Mouse (Mus musculus) small intestine, adult 2 months (tissue): ENCODE data around the gene Slc47a2. TPM values are rescaled to one million over a fixed set of nuclear protein-coding genes. Genes with fewer than 3 reads are reported as not detected.
A peak's percentile ranks its signal among the peaks of the same experiment; 100 is the strongest.

Experiments
- H3K27ac ChIP-seq: fragments of 200-500 bp; 2 replicates; pipeline ENCODE4 v1.5.1; 2012; ENCODE audit warnings: low read depth, low read length, control low read depth, inconsistent platforms; ENCODE audit not compliant: insufficient read depth
- H3K27me3 ChIP-seq: fragments of 200-500 bp; 2 replicates; pipeline ENCODE4 v1.6.1; 2012; ENCODE audit warnings: mild to moderate bottlenecking, moderate library complexity, low read length, inconsistent platforms; ENCODE audit not compliant: control insufficient read depth, insufficient read depth
- H3K36me3 ChIP-seq: fragments of 200-500 bp; 2 replicates; pipeline ENCODE4 v1.6.1; 2012; ENCODE audit warnings: mild to moderate bottlenecking, low read length, control low read depth, inconsistent platforms; ENCODE audit not compliant: control insufficient read depth, insufficient read depth
- H3K4me1 ChIP-seq: fragments of 200-500 bp; 2 replicates; pipeline ENCODE4 v1.6.1; 2012; ENCODE audit warnings: low read length, inconsistent platforms, mixed read lengths; ENCODE audit not compliant: control insufficient read depth, insufficient read depth, insufficient read length
- H3K4me3 ChIP-seq: fragments of 200-500 bp; 2 replicates; pipeline ENCODE4 v1.5.1; 2012; ENCODE audit warnings: low read depth, mild to moderate bottlenecking, control low read depth, inconsistent platforms, low read length, moderate library complexity
- CTCF ChIP-seq: fragments of 200-500 bp; IDR thresholded peaks from 2 replicates; pipeline ENCODE4 v1.5.1; 2012; ENCODE audit warnings: low read depth, mild to moderate bottlenecking, control low read depth, inconsistent platforms, low read length, moderate library complexity, mixed read lengths; ENCODE audit not compliant: insufficient replicate concordance, insufficient read length; ENCODE audit errors: extremely low read depth
- POLR2A ChIP-seq: fragments of 200-500 bp; IDR thresholded peaks from 2 replicates; pipeline ENCODE4 v1.6.1; 2012; ENCODE audit warnings: low read depth, mild to moderate bottlenecking, control low read depth, inconsistent platforms, low read length, moderate library complexity
- WGBS: fragments of 180-500 bp; shearing (Covaris S2); methylation state at CpG from one replicate; pipeline ENCODE4 v1.1.7; 2018; 5-methylcytosine and 5-hydroxymethylcytosine counted together
- polyA plus RNA-seq: library from polyadenylated mRNA; depleted of rRNA; stranded (reverse); fragments of >200 nt; gene quantifications from 2 replicates; pipeline ENCODE4 v1.2.3, GENCODE M21; 2012

Gene Slc47a2
- polyA plus RNA-seq, 1 experiment, result not detected

DNA sequence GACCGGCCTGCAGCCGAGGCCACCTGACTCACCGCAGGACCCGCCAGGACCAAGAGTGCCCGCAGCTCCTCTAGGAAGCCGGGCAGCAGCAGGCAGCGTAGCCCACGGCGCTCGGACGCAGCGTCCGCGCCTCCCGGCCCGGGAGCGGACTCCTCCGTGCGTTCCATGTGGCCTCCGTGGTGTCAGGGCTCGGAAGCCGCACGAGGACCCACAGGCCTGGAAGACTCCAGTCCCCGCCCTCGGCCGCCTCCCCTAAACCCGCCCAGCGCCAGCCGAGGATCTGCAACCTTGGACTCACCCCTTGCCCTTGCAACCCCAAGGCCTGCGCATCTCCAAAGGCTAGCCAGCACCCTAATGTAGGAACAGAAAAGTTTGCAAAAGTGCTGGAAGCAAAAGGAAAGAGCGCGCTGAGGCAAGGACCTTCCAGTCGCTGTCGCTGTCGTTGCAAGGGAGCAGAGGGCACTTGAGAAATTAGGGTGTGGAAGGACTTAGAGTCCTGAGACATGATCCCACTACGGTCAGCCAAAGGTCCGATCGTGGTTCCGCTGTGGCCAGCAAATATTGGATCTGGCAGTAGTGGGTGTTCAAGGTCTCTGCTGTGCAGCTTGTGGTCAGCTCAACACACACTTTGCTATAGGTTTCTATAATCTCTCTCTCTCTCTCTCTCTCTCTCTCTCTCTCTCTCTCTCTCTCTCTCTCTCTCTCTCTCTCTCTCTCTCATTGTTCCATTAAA, 35.4 kb upstream of the Slc47a2 start, which contains the start of gene Slc47a1:
Gene Slc47a1 (minus strand): TSS at position 465 of the 733 bp plus-strand sequence.
- H3K36me3 ChIP-seq, result no peaks in the 10 kb centered on the region
- peaks cover 7% of the 10 kb centered on the region; the same call in 1 of the 2 replicates for H3K4me1 ChIP-seq
- H3K27me3 ChIP-seq, result peaks cover 7% of the 10 kb centered on the region
- TF ChIP-seq CTCF, result no peak
- no peak for TF ChIP-seq POLR2A
- H3K27ac ChIP-seq, result peak within 1 kb of the TSS; percentile 94
- peak within 1 kb of the TSS; percentile 62 for H3K4me3 ChIP-seq
- 7% methylated on average over 39 of the region's 39 CpGs for WGBS

DNA sequence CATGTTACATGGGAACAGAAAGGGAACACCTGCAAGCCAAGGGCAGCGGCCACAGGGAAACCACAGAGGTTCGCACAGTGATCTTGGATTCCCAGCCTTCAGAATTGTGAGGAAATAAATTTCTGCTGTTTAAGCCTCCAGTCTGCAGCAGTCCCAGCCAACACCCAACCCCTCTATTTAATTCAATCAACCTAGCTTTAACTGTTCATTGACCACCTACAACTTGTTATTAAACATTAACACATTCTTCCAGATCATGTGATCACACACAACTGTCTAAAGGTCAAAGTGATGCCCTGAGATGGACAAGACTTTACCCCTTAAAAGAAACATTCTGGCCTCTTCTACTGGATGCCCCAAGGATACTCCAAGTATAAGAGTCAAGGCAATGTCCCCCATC, 26.0 kb upstream of the Slc47a2 start:
- TF ChIP-seq POLR2A (no peak), CTCF (no peak)
- Histone ChIP-seq H3K36me3 (no peaks in the 10 kb centered on the region), H3K27me3 (no peaks in the 10 kb centered on the region; the same call in 1 of the 2 replicates), H3K4me3 (no peak overlapping the region), H3K4me1 (peaks cover 4% of the 10 kb centered on the region; the same call in 1 of the 2 replicates), H3K27ac (no peak overlapping the region)
- WGBS, result 83% methylated on average over 2 of the region's 2 CpGs

DNA sequence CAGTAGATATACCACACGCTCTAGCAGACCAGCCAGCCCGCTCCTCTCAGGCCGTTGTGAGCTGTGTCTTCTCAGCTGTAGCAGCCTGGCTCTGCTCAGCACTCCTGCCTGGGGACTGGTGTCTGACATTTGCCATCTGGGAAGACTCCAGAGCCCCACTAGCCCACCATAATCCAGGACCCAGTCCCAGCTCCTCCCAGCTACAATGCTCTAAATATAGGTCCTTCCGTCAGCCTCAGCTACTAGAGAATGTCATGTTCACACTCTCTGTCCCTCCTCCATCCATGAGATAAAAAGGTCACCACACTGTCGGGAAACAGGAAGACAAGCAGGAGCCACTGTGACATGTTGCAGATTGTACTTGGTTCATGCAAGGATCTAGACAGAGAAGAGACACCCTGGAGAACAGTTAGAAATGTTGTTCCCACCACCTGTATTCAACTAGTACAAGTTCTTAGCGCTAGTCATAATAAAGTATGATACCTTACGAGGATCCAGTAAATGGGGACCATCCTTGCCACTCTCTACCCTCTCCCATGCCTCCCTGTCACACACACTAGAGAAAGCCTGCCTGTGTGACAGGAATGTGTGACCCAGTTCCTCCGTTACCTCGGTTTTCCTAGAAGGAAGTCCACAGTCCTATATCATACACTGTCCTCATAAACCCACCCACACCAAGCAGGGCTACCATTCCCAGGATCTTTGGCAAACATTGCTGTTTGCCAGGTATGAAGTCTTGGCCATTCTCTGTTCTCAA, 24.0 kb upstream of the Slc47a2 start:
- Histone ChIP-seq H3K4me3 (no peak overlapping the region), H3K27ac (no peak overlapping the region), H3K27me3 (no peaks in the 10 kb centered on the region; the same call in 1 of the 2 replicates), H3K36me3 (no peaks in the 10 kb centered on the region), H3K4me1 (peaks cover 4% of the 10 kb centered on the region; the same call in 1 of the 2 replicates)
- TF ChIP-seq POLR2A (no peak), CTCF (no peak)
- WGBS, result 73% methylated on average over 9 of the region's 9 CpGs

DNA sequence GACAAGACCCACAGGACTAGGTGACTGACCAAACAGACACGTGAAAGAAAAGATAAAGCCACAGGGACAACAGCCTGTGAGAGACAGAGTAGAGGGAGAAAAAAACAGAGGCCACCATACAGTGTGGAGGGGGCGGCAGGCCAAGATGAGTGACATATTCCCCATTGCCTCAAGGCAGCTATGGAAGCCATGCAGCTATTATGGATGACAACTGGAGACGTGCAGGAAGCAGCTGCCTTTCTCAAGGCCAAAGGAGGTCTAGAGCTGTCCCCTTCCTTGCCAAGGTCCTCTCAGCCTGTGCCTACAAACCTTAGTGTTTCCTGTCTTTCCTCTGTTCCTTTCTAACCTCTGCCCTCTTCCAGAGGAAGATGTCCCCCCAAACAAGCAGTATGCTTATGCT, 23.3 kb upstream of the Slc47a2 start:
- H3K4me1 ChIP-seq, result peaks cover 4% of the 10 kb centered on the region; the same call in 1 of the 2 replicates
- no peak overlapping the region for H3K27ac ChIP-seq
- TF ChIP-seq CTCF (no peak), POLR2A (no peak)
- WGBS, result 58% methylated on average over 3 of the region's 3 CpGs
- H3K4me3 ChIP-seq, result no peak overlapping the region
- H3K27me3 ChIP-seq, result no peaks in the 10 kb centered on the region; the same call in 1 of the 2 replicates
- H3K36me3 ChIP-seq, result no peaks in the 10 kb centered on the region

DNA sequence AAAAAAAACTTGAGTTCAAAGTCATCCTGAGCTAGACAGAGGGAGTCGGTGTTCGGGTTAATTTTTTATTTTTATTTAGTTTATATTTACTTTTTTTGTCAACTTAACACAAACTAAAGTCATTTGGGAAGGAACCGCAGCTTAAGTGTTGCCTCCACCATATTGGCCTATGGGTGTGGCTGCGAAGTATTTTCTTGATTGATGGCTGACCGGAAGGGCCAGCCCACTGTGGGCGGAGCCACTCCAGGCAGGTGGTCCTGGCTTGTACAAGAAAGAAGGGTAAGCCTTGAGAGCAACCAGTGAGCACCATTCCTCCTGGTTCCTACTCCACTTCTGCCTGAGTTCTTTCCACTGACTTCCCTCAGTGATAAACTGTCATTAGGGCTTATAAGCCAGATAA, 21.4 kb upstream of the Slc47a2 start:
- H3K27ac ChIP-seq, result no peak overlapping the region
- peaks cover 1% of the 10 kb centered on the region; the same call in 1 of the 2 replicates for H3K4me1 ChIP-seq
- H3K27me3 ChIP-seq, result no peaks in the 10 kb centered on the region; the same call in 1 of the 2 replicates
- TF ChIP-seq POLR2A, result no peak
- TF ChIP-seq CTCF, result no peak
- no peaks in the 10 kb centered on the region for H3K36me3 ChIP-seq
- 82% methylated on average over 6 of the region's 6 CpGs for WGBS
- no peak overlapping the region for H3K4me3 ChIP-seq

DNA sequence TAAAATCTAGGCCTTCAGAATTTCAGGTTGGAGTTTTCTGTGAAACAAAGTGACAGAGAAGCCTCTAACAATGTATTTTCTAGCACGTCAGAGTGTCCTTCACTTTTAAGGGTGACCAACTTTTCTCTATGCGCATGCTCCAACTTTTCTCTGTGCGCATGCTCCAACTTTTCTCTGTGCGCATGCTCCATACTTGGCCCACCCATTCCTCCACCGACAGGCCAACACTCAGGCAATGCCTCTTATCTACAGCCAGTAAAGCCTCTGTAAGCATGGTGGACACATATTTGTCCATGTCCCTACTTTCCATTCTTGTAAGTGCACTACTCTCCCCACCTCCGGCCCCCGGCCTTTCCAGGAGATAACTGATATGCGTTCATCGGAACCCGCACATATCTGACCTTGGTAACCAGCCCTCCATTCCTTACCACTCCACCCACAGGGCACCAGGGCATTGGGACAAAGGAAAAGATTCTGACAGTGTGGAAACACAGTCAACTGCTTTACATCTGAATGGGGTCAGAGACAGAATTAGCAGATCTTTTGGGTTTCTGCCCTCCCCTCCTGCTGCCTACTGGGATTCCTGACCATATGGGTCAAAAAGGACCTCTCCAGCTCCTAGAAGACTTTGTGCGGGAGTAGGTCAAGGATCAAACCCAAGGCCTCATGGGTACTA, 19.0 kb upstream of the Slc47a2 start:
- H3K4me3 ChIP-seq, result no peak overlapping the region
- H3K27me3 ChIP-seq, result no peaks in the 10 kb centered on the region; the same call in 1 of the 2 replicates
- no peaks in the 10 kb centered on the region for H3K36me3 ChIP-seq
- H3K27ac ChIP-seq, result no peak overlapping the region
- no peaks in the 10 kb centered on the region for H3K4me1 ChIP-seq
- TF ChIP-seq CTCF (no peak), POLR2A (no peak)
- 86% methylated on average over 11 of the region's 11 CpGs for WGBS
